Mouse (Mus musculus) embryonic fibroblast, embryonic 13.5 days (primary cell): ENCODE results near the gene Cdc42se1.

Source experiments
- CTCF ChIP-seq: IDR thresholded peaks from 2 replicates; pipeline ENCODE4 v1.5.1; 2011; ENCODE audit warnings: mild to moderate bottlenecking, control low read depth, low read length, moderate library complexity, borderline replicate concordance; ENCODE audit not compliant: insufficient read depth
- POLR2A ChIP-seq: IDR thresholded peaks from 2 replicates; pipeline ENCODE4 v1.6.1; 2011; ENCODE audit warnings: low read depth, mild to moderate bottlenecking, control low read depth, low read length, moderate library complexity

DNA sequence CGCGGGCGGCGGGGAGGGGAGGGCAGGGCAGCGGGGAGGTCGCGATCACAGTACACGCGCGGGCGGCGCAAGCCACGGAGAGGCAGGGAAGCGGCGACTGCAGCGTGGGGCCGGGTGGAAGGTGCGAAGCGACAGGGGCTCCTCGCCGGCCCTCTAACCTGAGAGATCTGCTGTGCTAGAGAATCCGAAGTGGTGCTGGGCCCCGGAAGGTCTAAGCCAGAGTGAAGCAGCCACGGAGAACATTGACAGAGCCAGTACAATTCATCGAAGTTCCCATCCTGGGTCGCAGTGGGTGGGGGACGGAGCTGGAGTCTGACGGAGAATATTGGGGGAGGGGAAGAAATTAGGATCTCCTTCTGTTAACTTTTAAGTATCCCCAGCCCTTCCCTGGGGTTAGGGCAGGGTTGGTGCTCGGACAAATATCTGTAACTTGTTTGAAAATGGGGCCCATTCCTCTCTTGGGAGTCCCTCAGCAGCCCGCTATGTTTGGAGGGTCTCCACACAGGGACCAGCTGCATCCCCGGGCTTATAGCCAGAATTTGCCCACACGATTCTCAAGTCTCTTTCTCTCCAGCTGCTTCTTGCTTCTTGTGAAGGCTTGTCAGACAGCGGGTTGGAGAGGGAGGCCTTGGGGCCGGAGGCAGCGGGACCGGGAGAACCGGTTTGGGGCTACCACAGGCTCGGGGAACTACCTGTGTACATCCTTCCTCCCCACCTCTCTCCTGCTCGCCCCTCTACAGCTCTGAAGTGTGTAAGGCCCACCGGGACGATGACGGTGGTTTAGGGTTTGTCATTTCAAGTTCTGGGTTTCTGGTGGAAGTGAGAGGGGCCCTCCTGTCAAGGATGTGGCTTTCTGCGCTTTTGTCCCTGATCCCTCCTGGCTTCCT lies 605 bp downstream of the Cdc42se1 start:
- TF ChIP-seq POLR2A (no peak; the same call in 1 of the 2 replicates), CTCF (no peak)
